Comparison of ENCODE assay signal across 27 mouse cellular contexts in the genomic region with DNA sequence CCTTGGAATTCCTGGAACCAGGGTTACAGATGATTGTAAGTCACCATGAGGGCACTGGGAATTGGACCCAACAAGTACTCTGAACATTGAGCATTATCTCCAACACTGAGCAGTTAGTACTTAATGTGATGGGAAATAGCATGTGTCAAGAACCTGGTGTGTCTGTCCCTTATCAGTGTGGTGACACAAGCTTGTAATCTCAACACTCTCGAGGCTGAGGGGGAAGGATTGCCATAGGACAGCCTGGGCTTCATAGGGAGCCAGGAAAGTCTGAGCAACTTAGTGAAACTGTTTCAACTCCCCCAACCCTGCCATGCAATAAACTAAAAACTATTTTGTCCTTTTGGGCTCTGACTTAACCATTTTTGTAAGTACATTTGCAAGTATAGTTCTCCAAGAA.
"Had no signal": no experiment of that assay in that cellular context is flagged by ENCODE, and none has a peak within 500 bp of the region (broad histone marks: within the 10 kb centered on the region; RNA-seq: fewer than 3 reads in every experiment).

No protein-coding gene starts in this region.

- H3K9me3 ChIP-seq: limb, embryonic 10.5 days; limb, embryonic 12.5 days; limb, embryonic 13.5 days; limb, embryonic 15.5 days; liver, embryonic 12.5 days; liver, embryonic 13.5 days; liver, embryonic 15.5 days; lung, embryonic 15.5 days; midbrain, embryonic 10.5 days; midbrain, embryonic 12.5 days; midbrain, embryonic 13.5 days; midbrain, embryonic 15.5 days had no signal

- H3K4me1 ChIP-seq: limb, embryonic 10.5 days; limb, embryonic 12.5 days; limb, embryonic 13.5 days; limb, embryonic 15.5 days; liver, embryonic 12.5 days; liver, embryonic 13.5 days; liver, embryonic 15.5 days; lung, embryonic 15.5 days; megakaryocyte, embryonic 14.5 days; midbrain, embryonic 10.5 days; midbrain, embryonic 12.5 days; midbrain, embryonic 13.5 days; midbrain, embryonic 15.5 days had no signal

- H3K27me3 ChIP-seq: limb, embryonic 12.5 days; limb, embryonic 13.5 days; limb, embryonic 15.5 days; liver, embryonic 12.5 days; liver, embryonic 13.5 days; liver, embryonic 15.5 days; lung, embryonic 15.5 days; megakaryocyte, embryonic 14.5 days; midbrain, embryonic 12.5 days; midbrain, embryonic 13.5 days; midbrain, embryonic 15.5 days had no signal

- H3K9ac ChIP-seq: limb, embryonic 12.5 days; limb, embryonic 13.5 days; limb, embryonic 15.5 days; liver, embryonic 12.5 days; liver, embryonic 13.5 days; liver, embryonic 14.5 days; liver, embryonic 15.5 days; liver, postnatal 0 days; lung, embryonic 14.5 days; lung, embryonic 15.5 days; midbrain, embryonic 12.5 days; midbrain, embryonic 13.5 days; midbrain, embryonic 15.5 days had no signal

- H3K36me3 ChIP-seq: limb, embryonic 10.5 days; limb, embryonic 12.5 days; limb, embryonic 13.5 days; limb, embryonic 15.5 days; liver, embryonic 12.5 days; liver, embryonic 13.5 days; liver, embryonic 15.5 days; lung, embryonic 15.5 days; midbrain, embryonic 10.5 days; midbrain, embryonic 12.5 days; midbrain, embryonic 13.5 days; midbrain, embryonic 15.5 days had no signal

- H3K27ac ChIP-seq: limb, embryonic 10.5 days; limb, embryonic 12.5 days; limb, embryonic 13.5 days; limb, embryonic 15.5 days; liver, embryonic 12.5 days; liver, embryonic 13.5 days; liver, embryonic 14.5 days; liver, embryonic 15.5 days; lung, embryonic 15.5 days; macrophage; midbrain, embryonic 10.5 days; midbrain, embryonic 12.5 days; midbrain, embryonic 13.5 days; midbrain, embryonic 15.5 days had no signal

- H3K4me3 ChIP-seq: limb, embryonic 10.5 days; limb, embryonic 12.5 days; limb, embryonic 13.5 days; limb, embryonic 15.5 days; liver, embryonic 12.5 days; liver, embryonic 13.5 days; liver, embryonic 15.5 days; lung, embryonic 15.5 days; megakaryocyte, embryonic 14.5 days; midbrain, embryonic 10.5 days; midbrain, embryonic 12.5 days; midbrain, embryonic 13.5 days; midbrain, embryonic 15.5 days; myocyte had no signal

- DNase-seq: left cerebral cortex, postnatal 4 days; liver; liver, embryonic 13.5 days; liver, postnatal 0 days; lung, adult 18-20 months; lung, adult 2 months; lung, embryonic 14.5 days; lung, postnatal 10 days; lung, postnatal 14 days; lung, postnatal 36 days; lung, postnatal 4 days; midbrain, embryonic 14.5 days had no signal
